Mouse (Mus musculus) small intestine, adult 2 months (tissue): ENCODE results near the gene Csdc2.

Experiments used
- CTCF ChIP-seq: fragments of 200-500 bp; IDR thresholded peaks from 2 replicates; pipeline ENCODE4 v1.5.1; 2012; ENCODE audit warnings: low read depth, mild to moderate bottlenecking, control low read depth, inconsistent platforms, low read length, moderate library complexity, mixed read lengths; ENCODE audit not compliant: insufficient replicate concordance, insufficient read length; ENCODE audit errors: extremely low read depth
- POLR2A ChIP-seq: fragments of 200-500 bp; IDR thresholded peaks from 2 replicates; pipeline ENCODE4 v1.6.1; 2012; ENCODE audit warnings: low read depth, mild to moderate bottlenecking, control low read depth, inconsistent platforms, low read length, moderate library complexity

DNA sequence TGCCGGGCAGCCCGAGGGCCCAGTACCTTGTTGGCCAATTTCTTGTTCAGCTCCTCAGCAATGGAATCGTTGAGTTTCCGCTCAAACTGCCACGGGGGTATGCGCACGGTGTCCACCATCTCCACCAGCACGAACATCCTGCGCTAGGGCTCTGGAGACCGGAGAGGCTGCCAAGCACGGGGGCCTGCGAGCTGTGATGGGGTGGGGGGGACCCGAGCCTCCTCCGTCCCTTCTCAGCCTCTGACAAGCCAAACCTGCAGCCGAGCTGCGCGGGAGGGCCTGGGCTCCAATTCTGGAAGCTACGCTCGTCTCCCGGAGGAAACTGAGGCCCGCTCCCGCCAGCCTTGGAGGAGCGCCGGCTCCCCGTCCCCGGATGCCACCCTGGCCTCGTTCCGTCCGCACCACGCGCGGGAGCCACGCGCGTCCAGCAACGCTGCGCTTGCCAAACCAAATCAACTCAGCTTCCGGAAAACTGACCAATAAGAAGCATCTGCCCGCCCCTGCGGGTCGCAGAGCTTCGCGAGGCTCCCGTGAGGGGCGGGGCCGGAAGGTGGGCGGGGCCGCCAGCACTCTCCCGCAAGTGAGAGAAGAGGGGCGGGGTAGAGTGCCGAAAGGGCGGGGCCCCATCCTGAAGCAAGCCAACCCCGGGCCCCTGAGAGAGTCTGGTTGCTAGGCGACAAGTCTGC lies 10.7 kb upstream of the Csdc2 start, which contains the start of gene Polr3h:
- no peak for TF ChIP-seq CTCF
- TF ChIP-seq POLR2A: peak; percentile 49; the same call in 1 of the 2 replicates
